Mouse (Mus musculus) frontal cortex, adult (tissue): Measurements from ENCODE around the gene Smg6.
A peak's percentile ranks its signal among the peaks of the same experiment; 100 is the strongest.

Experiments used
- ATAC-seq: cut with Nextera tagmentation; 2 replicates; pipeline ENCODE4 v1.9.2; 2017; ENCODE audit warnings: mild to moderate bottlenecking, moderate library complexity, mixed read lengths; ENCODE audit not compliant: low TSS enrichment

Gene Smg6

GRCm38 (mm10) chr11:74929111-74929510 lies 3.5 kb downstream of the Smg6 start:
- ATAC-seq, result no peak

- no peak for ATAC-seq
Observed at GRCm38 (mm10) chr11:74930391-74930790, 4.8 kb downstream of the Smg6 start.

- peak; percentile 34; the same call in 1 of the 2 replicates for ATAC-seq
Observed at GRCm38 (mm10) chr11:74946348-74946747, 20.7 kb downstream of the Smg6 start.

- ATAC-seq, result no peak
Observed at GRCm38 (mm10) chr11:74954901-74955300, 29.3 kb downstream of the Smg6 start.

GRCm38 (mm10) chr11:74956006-74956405 lies 30.4 kb downstream of the Smg6 start:
- ATAC-seq, result no peak

GRCm38 (mm10) chr11:74957600-74957999 lies 32.0 kb downstream of the Smg6 start:
- no peak for ATAC-seq

- no peak for ATAC-seq
Observed at GRCm38 (mm10) chr11:74959501-74959900, 33.9 kb downstream of the Smg6 start.

GRCm38 (mm10) chr11:74960031-74960551 lies 34.5 kb downstream of the Smg6 start:
- no peak for ATAC-seq

- no peak for ATAC-seq
Observed at GRCm38 (mm10) chr11:74961953-74962352, 36.3 kb downstream of the Smg6 start.

- ATAC-seq, result no peak; the same call in 1 of the 2 replicates
Observed at GRCm38 (mm10) chr11:74962846-74963407, 37.3 kb downstream of the Smg6 start.

- ATAC-seq, result no peak
Observed at GRCm38 (mm10) chr11:74965516-74965915, 39.9 kb downstream of the Smg6 start.

- no peak for ATAC-seq
Observed at GRCm38 (mm10) chr11:74973290-74974157, 47.9 kb downstream of the Smg6 start.

GRCm38 (mm10) chr11:74974615-74975014 lies 49.0 kb downstream of the Smg6 start:
- ATAC-seq, result no peak

- ATAC-seq, result no peak
Observed at GRCm38 (mm10) chr11:74976835-74977687, 51.4 kb downstream of the Smg6 start.

- ATAC-seq, result peak; percentile 81; the same call in 1 of the 2 replicates
Observed at GRCm38 (mm10) chr11:74981464-74981863, 55.8 kb downstream of the Smg6 start.

GRCm38 (mm10) chr11:74982241-74982640 lies 56.6 kb downstream of the Smg6 start:
- ATAC-seq, result no peak

- ATAC-seq, result no peak
Observed at GRCm38 (mm10) chr11:74988162-74988561, 62.5 kb downstream of the Smg6 start.

- no peak for ATAC-seq
Observed at GRCm38 (mm10) chr11:74989047-74989446, 63.4 kb downstream of the Smg6 start.

- no peak for ATAC-seq
Observed at GRCm38 (mm10) chr11:74990501-74990900, 64.9 kb downstream of the Smg6 start.

- ATAC-seq, result no peak
Observed at GRCm38 (mm10) chr11:74991290-74991689, 65.7 kb downstream of the Smg6 start.

GRCm38 (mm10) chr11:74992427-74992987 lies 66.9 kb downstream of the Smg6 start:
- ATAC-seq, result peak; percentile 81

- ATAC-seq, result no peak
Observed at GRCm38 (mm10) chr11:74994141-74994540, 68.5 kb downstream of the Smg6 start.
